Mouse (Mus musculus) c-Kit-positive CD71-positive TER-119-positive erythroid progenitor cells, embryonic 14.5 days (primary cell): ENCODE data around the gene Lrrc61.
"Not testable (repeated sequence)": the region's sequence is repeated elsewhere in the genome, so short reads cannot be mapped to it uniquely, and the experiment has no call there.

ENCODE experiments used
- DNase-seq: peaks from one replicate; pipeline ENCODE4 v3.0.0-alpha.2; 2013; ENCODE audit warnings: low spot score

Gene Lrrc61

DNA sequence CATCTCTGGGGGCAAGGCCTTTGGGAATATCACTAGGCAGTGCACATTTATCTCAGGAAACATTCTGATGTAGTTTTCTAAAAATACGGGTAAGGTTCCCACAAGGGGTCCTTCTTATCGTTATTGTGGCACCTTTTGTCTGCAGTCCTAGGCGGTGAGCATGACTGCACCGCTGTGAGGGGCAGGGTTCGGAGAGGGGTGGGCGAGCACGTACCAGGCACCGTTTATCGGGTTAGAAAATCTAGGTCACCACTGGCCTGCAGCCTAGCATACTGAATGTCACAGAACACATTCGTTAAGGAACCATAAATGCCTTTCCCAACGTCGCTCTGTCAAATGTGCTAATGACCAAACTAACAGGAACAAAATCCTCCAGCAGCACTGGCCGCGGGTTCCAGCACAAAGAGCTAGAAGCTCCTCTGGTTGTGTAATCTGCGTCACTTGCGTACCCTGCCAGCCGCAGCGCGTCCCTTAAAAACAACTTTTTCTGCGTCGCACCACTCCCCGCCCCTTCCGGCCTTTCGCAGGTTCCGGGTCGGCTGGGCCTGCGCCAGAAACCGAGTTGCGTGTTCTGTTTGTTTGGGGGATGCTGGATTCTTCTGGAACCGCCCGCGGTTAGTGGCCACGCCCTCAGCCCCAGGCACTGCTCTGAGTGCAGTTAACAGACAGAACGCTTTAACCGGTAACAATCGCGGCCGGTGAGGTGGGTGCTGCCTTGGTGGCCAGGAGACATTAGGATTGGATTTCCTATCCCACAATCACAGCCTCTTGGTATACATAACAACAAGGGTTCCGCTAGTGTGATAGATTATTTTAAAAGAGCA, at the start of gene Lrrc61:
Gene Lrrc61, plus strand, starts transcription at position 517 of the 824 bp plus-strand sequence.
- peak; percentile 58 for DNase-seq

DNA sequence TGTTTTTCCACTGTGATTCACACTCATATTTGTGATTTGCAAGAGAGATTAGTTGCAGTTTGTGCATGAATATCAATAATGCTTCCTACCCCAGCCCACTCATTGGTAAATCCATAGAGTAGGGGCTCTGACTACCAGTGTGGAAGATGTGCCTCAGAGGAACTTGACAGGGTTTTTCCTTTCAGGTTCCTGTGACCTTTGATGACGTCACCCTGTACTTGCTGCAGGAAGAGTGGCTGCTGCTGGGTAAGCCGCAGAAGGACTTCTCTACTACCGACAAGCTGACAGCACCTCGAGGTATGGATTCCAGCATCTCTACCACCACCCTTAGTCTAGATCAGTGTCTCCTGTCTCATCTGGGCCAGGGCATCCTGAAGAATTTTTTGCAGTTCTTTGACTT, 46.5 kb upstream of the Lrrc61 start:
- no peak for DNase-seq

DNA sequence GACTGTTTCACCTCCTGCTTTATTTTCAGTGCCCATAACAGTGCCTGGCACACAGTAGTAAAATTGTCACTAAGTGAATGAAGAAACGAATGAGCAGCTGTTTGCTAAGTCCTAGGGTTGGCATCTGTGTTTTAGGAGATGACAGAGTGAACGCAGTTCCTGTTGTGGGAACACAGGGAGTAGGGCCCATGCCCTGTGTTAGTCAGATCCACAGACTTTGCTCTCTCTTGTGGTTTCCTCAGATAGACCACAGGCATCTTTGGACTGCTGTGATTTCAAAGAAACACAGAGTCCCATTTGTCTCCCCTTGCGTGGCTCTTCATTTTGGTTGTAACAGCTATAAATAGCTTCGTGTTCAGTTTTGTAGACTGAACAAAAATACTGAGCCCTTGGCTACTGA, 44.2 kb upstream of the Lrrc61 start:
- no peak for DNase-seq

DNA sequence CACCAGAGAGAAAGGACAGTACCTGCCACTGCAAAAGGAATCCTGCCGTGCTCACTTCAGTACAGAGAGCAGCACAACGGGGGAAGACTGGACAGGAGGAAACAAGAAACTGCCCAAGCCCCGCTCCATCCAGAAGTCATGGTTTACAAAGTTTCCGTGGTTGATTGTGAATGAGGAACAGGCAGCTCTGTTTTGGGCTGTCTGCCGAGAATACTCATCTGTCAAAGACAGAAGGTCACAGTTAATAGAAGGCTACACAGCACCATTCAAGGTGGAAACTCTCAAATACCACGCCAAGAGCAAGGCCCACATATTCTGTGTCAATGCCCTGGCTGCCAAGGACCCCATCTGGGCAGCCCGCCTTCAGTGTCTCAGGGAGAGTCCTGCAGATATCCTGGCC, 42.7 kb upstream of the Lrrc61 start:
- DNase-seq: no peak

DNA sequence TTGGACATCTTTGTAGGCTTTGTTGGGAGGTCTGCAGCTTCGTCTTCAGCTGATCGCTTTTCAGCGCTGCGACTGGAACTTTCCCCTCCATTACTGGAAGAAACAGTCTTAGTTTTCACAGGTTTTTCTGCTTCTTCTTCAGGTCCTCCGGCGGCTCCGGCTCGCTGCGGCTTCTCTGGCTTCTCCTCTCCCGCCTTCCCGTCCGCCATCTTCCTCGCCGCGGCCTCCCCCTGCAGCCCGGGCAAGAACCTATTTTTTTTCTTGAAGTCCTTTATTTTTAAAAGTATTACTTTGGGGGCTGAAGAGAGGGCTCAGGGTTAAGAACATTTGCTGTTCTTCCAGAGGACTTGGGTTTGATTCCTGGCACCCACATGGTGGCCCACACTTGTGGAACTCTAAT, 29.7 kb upstream of the Lrrc61 start:
- DNase-seq: not testable (repeated sequence)

DNA sequence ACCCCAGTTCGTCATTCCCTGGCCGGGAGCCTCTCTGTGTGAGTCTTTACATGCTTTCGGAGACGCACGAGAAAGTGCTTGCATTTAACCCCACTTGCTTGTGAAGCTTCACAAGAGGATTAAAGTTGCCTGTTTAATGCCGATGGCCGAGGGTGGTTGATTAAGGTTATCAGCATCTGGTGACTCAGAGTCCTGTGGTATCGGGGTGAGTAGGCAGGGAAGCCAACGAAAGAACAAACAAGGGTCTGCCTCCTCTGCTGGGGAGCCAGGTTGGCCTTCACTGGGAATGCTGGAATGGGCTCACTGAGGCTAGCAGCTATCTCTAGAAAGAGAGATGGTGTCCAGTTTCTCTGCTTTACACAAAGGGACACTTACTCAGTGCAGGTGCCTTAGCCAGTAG, 26.7 kb upstream of the Lrrc61 start:
- DNase-seq: no peak

DNA sequence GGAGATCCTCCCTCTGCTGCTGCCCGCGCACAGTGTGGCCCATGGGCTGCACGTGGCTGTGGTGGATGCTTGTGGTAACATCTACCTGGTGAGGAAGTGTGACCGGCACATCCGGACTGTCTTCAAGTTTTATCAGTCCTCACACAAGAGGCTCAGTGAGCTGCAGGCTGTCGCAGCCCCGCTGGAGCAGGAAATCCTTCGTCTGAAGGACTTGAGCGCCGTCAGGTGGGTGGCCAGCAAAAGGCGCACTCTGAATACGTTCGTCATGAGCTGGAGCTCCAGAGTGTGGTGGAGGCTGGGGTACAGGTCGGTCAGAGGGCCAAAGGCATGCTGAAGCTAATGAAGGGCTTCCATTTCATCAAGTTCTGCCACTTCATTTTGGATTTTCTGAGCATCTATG, 25.3 kb upstream of the Lrrc61 start:
- no peak for DNase-seq

DNA sequence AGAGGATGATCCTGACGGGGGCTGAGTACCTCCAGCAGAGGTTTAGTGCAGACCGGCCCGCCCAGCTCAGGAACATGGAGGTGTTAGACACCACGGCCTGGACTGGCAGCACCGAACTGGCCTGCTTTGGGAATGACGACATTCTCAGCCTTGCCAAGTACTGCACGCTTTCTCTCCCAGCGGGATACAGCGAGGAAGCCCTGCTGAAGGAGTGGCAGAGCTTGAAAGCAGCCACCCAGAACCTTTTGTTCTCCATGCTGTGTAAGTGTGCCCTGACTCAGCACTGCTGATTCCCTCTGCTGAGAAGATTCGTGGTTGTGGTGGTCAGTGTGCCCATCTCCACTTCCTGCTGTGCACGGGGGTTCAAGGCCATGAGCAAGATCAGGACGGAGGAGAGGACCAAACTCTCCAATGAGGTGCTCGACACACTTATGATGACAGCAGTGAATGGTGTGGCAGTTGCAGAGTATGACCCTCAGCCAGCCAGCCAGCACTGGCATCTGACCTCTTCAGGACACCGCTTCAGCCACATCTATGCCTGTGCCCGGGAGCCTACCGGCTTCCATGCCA, 24.6 kb upstream of the Lrrc61 start:
- no peak for DNase-seq

DNA sequence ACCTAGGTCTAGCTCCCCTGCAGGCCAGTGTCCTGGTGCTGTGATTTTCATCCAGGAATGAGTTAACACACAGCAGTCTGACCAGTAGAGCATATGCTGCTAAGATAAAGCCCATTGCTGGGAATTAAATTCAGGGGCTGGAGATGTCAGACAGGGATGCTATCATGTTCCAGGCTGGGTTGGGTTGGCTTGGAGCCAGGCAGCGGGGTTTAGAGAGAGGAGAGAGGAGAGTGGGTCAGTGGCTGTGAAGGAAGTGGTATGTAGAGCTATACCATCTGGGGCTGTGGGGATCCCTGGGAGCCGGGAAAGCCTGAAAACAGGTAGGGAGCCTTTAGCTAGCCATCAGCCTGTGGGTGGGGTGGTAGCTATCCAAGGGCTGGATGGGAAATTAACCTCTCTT, 23.7 kb upstream of the Lrrc61 start:
- no peak for DNase-seq

DNA sequence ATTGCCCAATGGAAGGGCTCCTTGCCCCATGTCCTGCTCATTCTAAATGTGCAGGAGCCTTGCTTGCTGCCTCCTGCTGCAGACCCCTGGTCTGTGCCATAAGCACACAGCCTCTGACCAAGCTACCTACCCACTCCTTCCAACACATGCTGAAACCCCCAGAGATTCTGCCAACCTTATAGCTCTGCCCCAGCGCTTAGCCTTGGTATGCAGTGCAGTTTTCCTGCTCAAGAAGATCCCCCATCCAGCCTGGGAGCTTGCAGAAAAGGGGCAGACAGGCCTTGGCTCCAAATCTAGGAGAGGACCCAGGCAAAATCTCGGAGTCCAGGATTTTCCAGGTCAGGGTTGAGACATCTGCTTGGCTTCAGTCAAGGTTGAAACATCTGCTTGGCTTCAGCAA, 21.1 kb upstream of the Lrrc61 start:
- no peak for DNase-seq

DNA sequence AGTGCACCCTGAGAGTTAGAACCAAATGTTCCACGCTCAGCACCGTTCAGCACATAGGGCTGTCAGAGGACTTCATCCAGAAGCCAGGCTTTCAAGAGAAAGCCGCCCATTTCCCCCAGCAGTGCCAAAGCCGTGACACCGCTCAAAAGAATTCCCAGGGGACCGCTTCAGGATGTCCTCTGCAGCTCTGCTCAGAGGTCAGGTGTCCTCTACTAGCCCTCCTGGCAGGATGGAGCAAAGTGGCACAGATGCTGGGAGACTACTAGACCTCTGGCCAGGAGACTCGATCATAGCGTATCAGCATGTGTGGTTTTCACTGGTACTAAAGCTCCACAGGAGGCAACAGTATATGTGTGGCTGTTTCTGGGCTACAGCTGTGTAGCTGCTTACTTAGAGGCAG, 19.7 kb upstream of the Lrrc61 start:
- DNase-seq: no peak

DNA sequence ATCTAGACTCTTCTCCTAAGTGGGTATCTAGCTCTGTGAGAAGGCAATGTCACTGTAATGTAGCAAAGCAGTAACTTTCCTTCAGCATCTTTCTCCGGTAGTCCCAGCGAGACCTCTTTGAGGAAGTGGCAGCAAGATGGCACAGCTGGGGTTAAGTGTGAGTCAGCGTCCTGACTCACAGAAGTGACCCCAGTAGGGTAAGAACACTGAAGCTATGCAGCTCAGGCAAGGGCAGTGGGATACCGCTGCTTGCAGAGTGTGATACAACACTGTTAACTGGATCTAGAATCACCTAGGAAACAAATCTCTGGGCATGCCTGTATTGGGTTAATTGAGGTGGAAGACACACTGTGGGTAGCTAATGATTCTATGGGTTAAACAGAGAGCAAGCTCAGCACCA, 18.5 kb upstream of the Lrrc61 start:
- no peak for DNase-seq

DNA sequence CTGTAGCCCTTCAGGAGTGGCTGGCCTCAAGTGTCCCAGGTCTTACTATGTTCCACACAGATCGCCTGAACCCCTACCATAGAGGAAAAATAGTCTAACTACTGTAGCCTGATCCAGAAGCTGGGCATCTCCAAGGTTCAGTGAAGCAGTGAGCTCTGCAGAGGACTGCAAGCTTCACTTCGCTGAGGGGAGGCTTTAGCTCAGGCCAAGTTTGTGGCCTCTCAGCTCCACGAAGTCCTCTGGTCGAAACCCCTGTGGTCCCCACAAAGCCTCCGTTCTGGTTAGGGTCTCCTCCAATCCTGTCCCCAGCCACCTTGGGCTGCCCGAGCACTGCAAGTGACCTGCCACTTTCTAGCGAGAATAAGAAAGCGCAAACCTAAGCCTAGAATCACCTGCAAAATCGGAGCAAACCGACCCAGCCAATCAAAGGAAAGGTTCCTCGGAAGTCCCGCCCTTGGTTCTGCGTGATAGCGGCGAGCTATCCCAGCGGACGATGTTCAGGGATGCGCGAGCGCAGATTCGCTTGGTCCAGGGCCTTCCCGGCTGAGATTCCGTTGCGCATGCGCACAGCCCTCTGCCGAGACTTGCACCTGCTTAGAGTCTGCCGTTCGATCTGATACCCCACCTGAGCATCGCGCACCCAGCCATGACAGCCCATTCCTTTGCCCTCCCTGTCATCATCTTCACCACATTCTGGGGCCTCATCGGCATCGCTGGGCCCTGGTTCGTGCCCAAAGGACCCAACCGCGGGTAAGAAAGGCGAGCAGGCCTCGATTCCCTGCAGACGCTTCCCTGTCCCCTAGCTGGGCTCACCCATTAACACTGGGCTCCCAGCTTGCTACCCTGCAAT, 17.3 kb upstream of the Lrrc61 start, which contains the start of gene Atp6v0e2:
Gene Atp6v0e2, plus strand, starts transcription at position 511 of the 850 bp plus-strand sequence.
- DNase-seq: no peak

DNA sequence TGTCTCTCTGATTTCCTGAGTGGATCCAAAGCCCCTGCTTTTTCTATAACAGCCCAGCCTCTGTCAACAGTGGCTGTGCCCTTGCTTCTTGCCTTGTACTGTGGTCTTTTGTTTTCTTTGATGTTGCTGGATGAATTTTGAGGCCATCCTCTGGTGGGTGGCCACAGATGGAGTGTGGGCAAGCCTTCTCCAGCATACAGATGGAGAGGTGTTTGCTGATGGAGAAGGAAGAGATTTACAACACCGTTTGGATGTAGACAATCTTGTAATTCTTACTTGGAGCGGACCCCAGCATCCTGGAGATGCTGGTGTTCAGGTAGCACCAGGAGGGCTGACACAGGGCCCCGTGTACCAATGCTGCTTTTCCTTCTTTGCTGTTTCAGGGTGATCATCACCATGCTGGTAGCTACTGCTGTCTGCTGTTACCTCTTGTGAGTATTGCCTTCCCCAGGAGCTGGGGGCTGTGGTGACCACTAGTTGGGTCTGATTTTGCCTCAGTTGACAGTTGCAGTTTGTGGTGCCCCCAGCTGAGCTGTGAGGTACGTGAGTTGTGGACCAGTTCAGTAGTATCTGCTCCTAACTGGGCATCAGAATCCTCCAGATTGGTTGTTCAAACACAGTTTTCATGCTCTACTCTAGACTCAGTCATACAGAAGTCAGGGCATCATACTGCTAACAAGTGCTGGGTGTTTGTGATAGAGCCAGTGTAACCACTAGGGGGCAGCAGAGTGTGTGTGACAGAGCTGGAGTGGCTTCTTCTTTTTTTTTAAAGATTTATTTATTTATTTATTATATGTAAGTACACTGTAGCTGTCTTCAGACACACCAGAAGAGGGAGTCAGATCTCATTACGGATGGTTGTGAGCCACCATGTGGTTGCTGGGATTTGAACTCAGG, 15.5 kb upstream of the Lrrc61 start:
- peak; percentile 55 for DNase-seq

DNA sequence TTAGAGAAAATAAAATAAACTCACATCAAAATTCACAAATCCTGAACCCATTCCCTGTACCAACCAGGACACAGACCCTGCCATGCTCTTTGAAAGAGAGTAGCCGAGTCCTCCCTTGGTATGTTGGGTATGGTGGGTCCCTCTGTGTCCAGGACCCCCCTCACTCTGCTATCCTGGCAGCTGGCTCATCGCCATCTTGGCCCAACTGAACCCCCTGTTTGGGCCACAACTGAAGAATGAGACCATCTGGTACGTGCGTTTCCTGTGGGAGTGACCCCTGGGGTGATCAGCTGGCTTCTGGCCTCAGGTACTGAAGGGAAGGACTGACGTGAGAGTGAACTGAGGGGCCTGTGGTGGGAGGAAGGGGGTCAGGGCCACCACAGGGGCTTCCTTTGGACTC, 14.7 kb upstream of the Lrrc61 start:
- no peak for DNase-seq

DNA sequence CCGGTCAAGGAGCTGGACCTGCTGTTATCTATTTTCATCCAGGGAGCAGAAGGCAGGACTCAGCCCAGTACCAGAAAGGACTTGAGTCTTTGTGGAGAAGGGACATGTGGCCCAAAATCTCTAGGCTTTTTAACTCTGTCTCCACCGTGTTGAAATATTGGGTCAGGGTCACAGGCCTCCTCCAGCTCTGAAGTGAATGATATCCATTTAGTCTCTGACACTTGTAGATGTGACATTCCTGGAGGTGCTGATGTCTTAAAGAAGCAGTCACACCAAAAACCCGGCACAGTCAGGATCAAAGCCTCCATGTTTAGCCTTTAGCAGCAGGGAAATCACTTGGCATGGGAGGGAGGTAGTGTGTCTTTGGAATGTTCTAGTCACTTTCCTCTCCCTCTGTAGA, 13.9 kb upstream of the Lrrc61 start:
- no peak for DNase-seq

DNA sequence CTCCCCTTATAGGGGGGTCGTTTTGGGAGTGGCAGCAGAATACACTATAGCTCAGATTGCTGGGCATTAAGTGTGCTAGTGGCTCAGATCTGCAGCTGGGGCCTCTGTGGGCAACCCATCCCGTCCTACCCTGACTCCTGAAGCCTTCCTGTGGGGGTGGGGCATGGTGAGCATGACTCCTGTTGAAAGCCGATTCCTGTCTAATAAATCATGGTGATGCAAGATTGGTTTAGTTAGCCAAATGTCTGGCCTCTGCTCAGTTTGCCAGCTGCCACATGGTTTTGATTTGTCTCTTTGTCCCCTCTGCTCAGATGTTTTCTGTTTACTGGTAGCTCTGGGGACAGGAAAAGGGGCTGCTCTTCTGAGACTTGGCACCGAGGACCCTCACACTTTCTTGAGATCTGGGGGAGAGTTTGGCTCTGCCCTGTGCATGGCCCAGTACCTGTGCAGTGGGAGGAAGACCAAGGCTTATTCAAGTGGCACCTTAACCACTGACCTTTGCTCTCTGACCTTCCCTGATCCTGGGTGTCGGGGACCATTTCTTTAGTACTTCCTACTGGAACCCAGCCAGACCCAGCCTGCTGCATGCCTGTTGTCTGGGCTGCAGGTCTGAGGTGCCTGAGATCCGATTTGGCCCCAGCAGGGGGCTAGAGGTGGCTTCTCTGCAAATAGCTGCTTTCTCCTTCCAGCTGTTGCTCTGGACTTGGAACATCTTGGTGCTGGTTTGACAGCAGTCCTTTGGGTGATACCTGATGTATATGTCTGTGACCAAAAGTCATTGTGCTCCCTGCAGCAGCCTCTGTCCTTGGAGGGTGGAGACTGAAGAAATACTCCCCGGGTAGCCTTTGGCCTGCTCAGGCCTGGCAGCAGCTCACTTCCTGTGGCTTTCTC, 12.8 kb upstream of the Lrrc61 start:
- no peak for DNase-seq

DNA sequence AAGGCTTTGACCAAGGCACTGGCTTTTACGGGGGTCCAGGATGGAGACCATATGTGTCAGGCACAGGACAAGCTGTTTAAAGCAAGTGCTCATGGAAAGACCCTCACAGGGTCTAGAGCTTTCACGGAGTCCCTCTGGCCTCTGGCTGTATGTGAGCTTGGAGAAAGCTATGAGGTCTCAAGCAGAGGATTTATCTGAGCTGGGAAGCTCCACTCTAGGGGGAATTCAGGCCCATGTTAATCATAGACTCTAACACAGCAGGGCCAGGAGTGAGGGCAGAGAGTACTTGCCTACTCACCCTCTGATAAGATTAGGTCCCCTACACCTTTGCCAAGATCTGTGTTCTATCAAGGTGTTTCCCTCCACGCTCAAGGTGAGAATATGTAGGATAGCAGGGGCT, 12.0 kb upstream of the Lrrc61 start:
- DNase-seq: no peak

DNA sequence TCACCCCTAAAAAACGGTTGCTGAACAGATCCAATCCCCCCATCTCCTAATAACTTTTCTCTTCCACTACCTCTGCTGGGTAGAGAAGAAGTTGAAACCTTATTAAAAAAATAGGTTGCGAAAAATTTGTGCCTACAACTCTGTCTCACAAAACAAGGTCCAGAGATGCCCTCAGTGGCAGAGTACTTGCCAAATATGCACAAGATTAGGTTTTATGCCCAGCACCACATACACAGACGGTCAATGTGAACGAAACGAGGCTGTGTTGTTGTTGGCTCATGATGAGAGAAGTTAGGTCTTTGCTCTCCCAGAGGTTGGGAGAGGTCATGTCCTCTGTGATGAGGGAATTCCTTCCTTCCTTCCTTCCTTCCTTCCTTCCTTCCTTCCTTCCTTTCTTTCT, 9.3 kb upstream of the Lrrc61 start:
- no peak for DNase-seq

DNA sequence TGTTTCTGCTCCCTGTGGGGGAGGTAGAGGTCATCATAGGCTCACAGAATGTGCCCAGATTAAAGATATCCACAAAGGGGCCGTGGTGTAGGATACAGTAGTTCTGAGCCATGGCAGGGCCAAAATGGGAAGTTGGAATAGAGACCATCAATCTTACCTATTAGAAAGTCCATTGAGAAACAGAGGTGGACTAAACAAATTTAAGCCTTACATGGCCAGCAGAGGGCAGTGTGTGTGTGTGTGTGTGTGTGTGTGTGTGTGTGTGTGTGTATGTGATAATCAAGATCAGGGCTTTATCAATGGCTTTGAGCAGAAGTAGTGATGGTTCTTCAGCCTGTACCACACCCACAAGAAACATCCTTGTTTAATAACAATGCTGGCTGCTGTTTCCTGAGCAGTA, 8.3 kb upstream of the Lrrc61 start:
- DNase-seq: no peak

DNA sequence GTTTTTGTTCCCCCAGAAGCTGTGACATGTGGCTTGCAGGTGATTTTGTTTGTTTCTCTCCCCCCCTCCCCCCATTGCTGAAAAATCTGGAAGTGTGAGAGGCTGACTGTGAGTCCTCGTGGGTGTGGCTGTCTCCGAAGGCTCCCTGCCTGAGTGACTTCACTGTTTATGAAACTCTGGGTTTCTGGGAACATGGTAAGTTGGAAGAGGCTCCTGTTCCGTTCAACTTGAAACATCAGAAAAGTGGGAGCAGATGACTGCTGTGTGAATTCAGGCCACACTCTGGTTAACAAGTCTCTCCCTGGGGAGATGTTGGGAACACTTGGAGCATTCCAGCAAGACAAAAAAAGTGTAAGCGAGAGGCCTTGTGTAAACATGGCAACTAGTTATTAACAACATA, 7.7 kb upstream of the Lrrc61 start:
- DNase-seq: no peak
